Mouse (Mus musculus) natural killer cell, adult 2 months (primary cell): ENCODE data around the gene Cilp.
"Not testable (repeated sequence)": the region's sequence is repeated elsewhere in the genome, so short reads cannot be mapped to it uniquely, and the experiment has no call there.

Source experiments
- DNase-seq, 2 experiments: peaks; one replicate each; pipeline ENCODE4 v3.0.0; 2022; ENCODE audit warnings: low spot score in 2 of 2

The Cilp gene

GRCm38 (mm10) chr9:65248377-65248690 lies 16.6 kb upstream of the Cilp start:
- DNase-seq: no peak

- DNase-seq: no peak
Observed at GRCm38 (mm10) chr9:65252026-65252425, 13.0 kb upstream of the Cilp start.

- DNase-seq: no peak
Observed at GRCm38 (mm10) chr9:65255906-65256600, 8.9 kb upstream of the Cilp start.

GRCm38 (mm10) chr9:65257218-65257910 lies 7.6 kb upstream of the Cilp start:
- no peak for DNase-seq

- DNase-seq: no peak
Observed at GRCm38 (mm10) chr9:65259366-65259765, 5.6 kb upstream of the Cilp start.

GRCm38 (mm10) chr9:65261591-65262230 lies 3.3 kb upstream of the Cilp start:
- DNase-seq: no peak

- DNase-seq: no peak
Observed at GRCm38 (mm10) chr9:65262641-65263120, 2.3 kb upstream of the Cilp start.

GRCm38 (mm10) chr9:65267742-65268515 lies 2.9 kb downstream of the Cilp start:
- DNase-seq: no peak

- DNase-seq: no peak
Observed at GRCm38 (mm10) chr9:65273048-65273809, 8.2 kb downstream of the Cilp start.

GRCm38 (mm10) chr9:65273873-65274272 lies 8.9 kb downstream of the Cilp start:
- no peak for DNase-seq

GRCm38 (mm10) chr9:65274851-65275250 lies 9.9 kb downstream of the Cilp start:
- not testable (repeated sequence) for DNase-seq

- DNase-seq: no peak
Observed at GRCm38 (mm10) chr9:65275810-65276530, 11.0 kb downstream of the Cilp start.

GRCm38 (mm10) chr9:65281536-65282151 lies 16.7 kb downstream of the Cilp start:
- DNase-seq: no peak

- DNase-seq: peak in 1 of 2 experiments; percentile 20
Observed at GRCm38 (mm10) chr9:65283301-65283700, 18.3 kb downstream of the Cilp start.

- DNase-seq: not testable (repeated sequence)
Observed at GRCm38 (mm10) chr9:65288252-65288651, 23.3 kb downstream of the Cilp start.

- DNase-seq: no peak
Observed at GRCm38 (mm10) chr9:65289988-65290387, 25.0 kb downstream of the Cilp start.

GRCm38 (mm10) chr9:65292421-65292820 lies 27.4 kb downstream of the Cilp start:
- DNase-seq: no peak

- DNase-seq: peak in 1 of 2 experiments; percentile 25
Observed at GRCm38 (mm10) chr9:65293119-65293518, 28.1 kb downstream of the Cilp start.

GRCm38 (mm10) chr9:65293580-65293972 lies 28.6 kb downstream of the Cilp start:
- no peak for DNase-seq
